Mouse (Mus musculus) MEL (cell line): Measurements from ENCODE around the gene Agfg2. TPM values are rescaled to one million over a fixed set of nuclear protein-coding genes. Genes with fewer than 3 reads are reported as not detected.

Source experiments
- DNase-seq: peaks from one replicate; pipeline ENCODE4 v3.0.0; 2011; ENCODE audit warnings: low read depth, low spot score
- H3K27ac ChIP-seq: 2 replicates; pipeline ENCODE4 v1.5.1; 2012; ENCODE audit warnings: low read depth, mild to moderate bottlenecking, control low read depth, low read length, moderate library complexity; ENCODE audit not compliant: control insufficient read depth
- H3K27me3 ChIP-seq, 2 experiments: fragments of 150-350 bp in 1 of 2; sonication (generic) in 1 of 2; 2 replicates each; pipeline ENCODE4 v1.6.1; 2012; ENCODE audit warnings: low read length in 2 of 2, mild to moderate bottlenecking in 2 of 2, improper control_type of control experiment in 1 of 2, moderate library complexity in 1 of 2; ENCODE audit not compliant: insufficient read depth in 2 of 2, control insufficient read depth in 1 of 2
- H3K36me3 ChIP-seq, 2 experiments: 2 replicates each; pipeline ENCODE4 v1.6.1; 2012 to 2014; ENCODE audit warnings: low read length in 2 of 2, improper control_type of control experiment in 1 of 2, inconsistent platforms in 1 of 2, mild to moderate bottlenecking in 1 of 2; ENCODE audit not compliant: insufficient read depth in 2 of 2, control insufficient read depth in 1 of 2
- H3K4me1 ChIP-seq, 2 experiments: fragments of 150-350 bp in 1 of 2; sonication (generic) in 1 of 2; 2 replicates each; pipeline ENCODE4 v1.6.1; 2012; ENCODE audit warnings: low read length in 2 of 2, improper control_type of control experiment in 1 of 2, mild to moderate bottlenecking in 1 of 2; ENCODE audit not compliant: insufficient read depth in 2 of 2, control insufficient read depth in 1 of 2
- H3K4me3 ChIP-seq, 2 experiments: fragments of 150-350 bp in 1 of 2; sonication (generic) in 1 of 2; 2 replicates each; pipeline ENCODE4 v1.5.1; 2012; ENCODE audit warnings: low read depth in 2 of 2, low read length in 2 of 2, mild to moderate bottlenecking in 2 of 2, moderate library complexity in 2 of 2, control low read depth in 1 of 2, improper control_type of control experiment in 1 of 2; ENCODE audit not compliant: control insufficient read depth in 1 of 2, insufficient read depth in 1 of 2
- H3K79me2 ChIP-seq: 2 replicates; pipeline ENCODE4 v1.6.1; 2012; ENCODE audit warnings: mild to moderate bottlenecking, low read length, moderate library complexity; ENCODE audit not compliant: control insufficient read depth, poor library complexity, insufficient read depth
- H3K9ac ChIP-seq: 2 replicates; pipeline ENCODE4 v1.6.1; 2012; ENCODE audit warnings: low read depth, mild to moderate bottlenecking, control low read depth, low read length, moderate library complexity; ENCODE audit not compliant: control insufficient read depth, poor library complexity, severe bottlenecking
- H3K9me3 ChIP-seq: fragments of 150-350 bp; sonication (generic); replicated peaks from 2 replicates; pipeline ENCODE4 v1.6.1; 2012; ENCODE audit warnings: mild to moderate bottlenecking, low read length, improper control_type of control experiment, moderate library complexity; ENCODE audit not compliant: insufficient read depth
- BHLHE40 ChIP-seq: IDR thresholded peaks from 2 replicates; pipeline ENCODE4 v1.6.1; 2012; ENCODE audit warnings: low read depth, mild to moderate bottlenecking, inconsistent platforms, low read length, improper control_type of control experiment, borderline replicate concordance
- CHD1 ChIP-seq: IDR thresholded peaks from 2 replicates; pipeline ENCODE4 v1.6.1; 2012; ENCODE audit warnings: low read depth, mild to moderate bottlenecking, inconsistent platforms, low read length, improper control_type of control experiment
- CHD2 ChIP-seq: IDR thresholded peaks from 2 replicates; pipeline ENCODE4 v1.6.1; 2011; ENCODE audit warnings: low read length, improper control_type of control experiment
- ELF1 ChIP-seq: IDR thresholded peaks from 2 replicates; pipeline ENCODE4 v1.6.1; 2014; ENCODE audit warnings: low read depth, mild to moderate bottlenecking, inconsistent platforms, low read length, improper control_type of control experiment, moderate library complexity
- EP300 ChIP-seq, 2 experiments: IDR thresholded peaks; 2 replicates each; pipeline ENCODE4 v1.6.1; 2011; ENCODE audit warnings: improper control_type of control experiment in 2 of 2, low read length in 2 of 2, low read depth in 1 of 2, mild to moderate bottlenecking in 1 of 2
- ETS1 ChIP-seq: IDR thresholded peaks from 2 replicates; pipeline ENCODE4 v1.6.1; 2012; ENCODE audit warnings: low read depth, mild to moderate bottlenecking, inconsistent platforms, low read length, improper control_type of control experiment, moderate library complexity
- GABPA ChIP-seq: IDR thresholded peaks from 2 replicates; pipeline ENCODE4 v1.6.1; 2012; ENCODE audit warnings: low read depth, mild to moderate bottlenecking, inconsistent platforms, low read length, improper control_type of control experiment, moderate library complexity
- GATA1 ChIP-seq: IDR thresholded peaks from 2 replicates; pipeline ENCODE4 v1.6.1; 2011; ENCODE audit warnings: low read depth, low read length, improper control_type of control experiment
- HCFC1 ChIP-seq: IDR thresholded peaks from 2 replicates; pipeline ENCODE4 v1.6.1; 2012; ENCODE audit warnings: low read depth, mild to moderate bottlenecking, inconsistent platforms, low read length, improper control_type of control experiment, moderate library complexity
- JUND ChIP-seq: IDR thresholded peaks from 2 replicates; pipeline ENCODE4 v1.6.1; 2011; ENCODE audit warnings: low read depth, mild to moderate bottlenecking, improper control_type of control experiment, low read length
- MAFK ChIP-seq: IDR thresholded peaks from 2 replicates; pipeline ENCODE4 v1.6.1; 2011; ENCODE audit warnings: low read depth, mild to moderate bottlenecking, low read length, improper control_type of control experiment, borderline replicate concordance
- MAZ ChIP-seq: IDR thresholded peaks from 2 replicates; pipeline ENCODE4 v1.6.1; 2012; ENCODE audit warnings: low read depth, mild to moderate bottlenecking, inconsistent platforms, low read length, improper control_type of control experiment
- MXI1 ChIP-seq: IDR thresholded peaks from 2 replicates; pipeline ENCODE4 v1.6.1; 2011; ENCODE audit warnings: mild to moderate bottlenecking, low read depth, low read length, improper control_type of control experiment
- MYB ChIP-seq: IDR thresholded peaks from 2 replicates; pipeline ENCODE4 v1.6.1; 2011; ENCODE audit warnings: mild to moderate bottlenecking, low read depth, low read length, improper control_type of control experiment
- NRF1 ChIP-seq: IDR thresholded peaks from 2 replicates; pipeline ENCODE4 v1.6.1; 2014; ENCODE audit warnings: low read depth, mild to moderate bottlenecking, inconsistent platforms, low read length, improper control_type of control experiment, moderate library complexity; ENCODE audit not compliant: poor library complexity, insufficient read depth, severe bottlenecking
- SIN3A ChIP-seq: IDR thresholded peaks from 2 replicates; pipeline ENCODE4 v1.6.1; 2012; ENCODE audit warnings: low read length, improper control_type of control experiment, inconsistent platforms
- TAL1 ChIP-seq: IDR thresholded peaks from 2 replicates; pipeline ENCODE4 v1.6.1; 2012; ENCODE audit warnings: mild to moderate bottlenecking, inconsistent platforms, low read length, moderate library complexity, mixed read lengths
- UBTF ChIP-seq: IDR thresholded peaks from 2 replicates; pipeline ENCODE4 v1.6.1; 2012; ENCODE audit warnings: low read depth, mild to moderate bottlenecking, inconsistent platforms, low read length, improper control_type of control experiment, moderate library complexity, borderline replicate concordance; ENCODE audit not compliant: insufficient read depth
- USF1 ChIP-seq: IDR thresholded peaks from 2 replicates; pipeline ENCODE4 v1.6.1; 2014; ENCODE audit warnings: low read depth, mild to moderate bottlenecking, inconsistent platforms, low read length, improper control_type of control experiment, moderate library complexity
- USF2 ChIP-seq, 2 experiments: IDR thresholded peaks; 2 replicates each; pipeline ENCODE4 v1.6.1; 2011 to 2012; ENCODE audit warnings: improper control_type of control experiment in 2 of 2, low read length in 2 of 2, borderline replicate concordance in 1 of 2, inconsistent platforms in 1 of 2, low read depth in 1 of 2, mild to moderate bottlenecking in 1 of 2; ENCODE audit not compliant: insufficient read depth in 1 of 2
- ZMIZ1 ChIP-seq: IDR thresholded peaks from 2 replicates; pipeline ENCODE4 v1.6.1; 2012; ENCODE audit warnings: low read depth, mild to moderate bottlenecking, inconsistent platforms, low read length, improper control_type of control experiment, moderate library complexity
- ZNF384 ChIP-seq: IDR thresholded peaks from 2 replicates; pipeline ENCODE4 v1.6.1; 2012; ENCODE audit warnings: low read depth, mild to moderate bottlenecking, inconsistent platforms, low read length, improper control_type of control experiment
- polyA plus RNA-seq, 2 experiments: library from polyadenylated mRNA; stranded (reverse) in 1 of 2; unstranded in 1 of 2; fragments of >175 nt in 1 of 2; fragments of >200 nt in 1 of 2; gene quantifications; 2 replicates each; pipeline versions ENCODE4 v1.2.1 to v1.2.4; 2012; ENCODE audit warnings: low replicate concordance in 2 of 2, low read depth in 1 of 2; ENCODE audit not compliant: insufficient read length in 2 of 2, insufficient read depth in 1 of 2, missing spikeins in 1 of 2
- total RNA-seq: library from RNA; depleted of rRNA; stranded (reverse); fragments of 300-350 nt; gene quantifications from 2 replicates; pipeline ENCODE4 v1.2.3, GENCODE M21; 2012

The Agfg2 gene
- total and polyA plus RNA-seq, 3 experiments: 30.0 to 38.9 TPM; not detected in 1

DNA sequence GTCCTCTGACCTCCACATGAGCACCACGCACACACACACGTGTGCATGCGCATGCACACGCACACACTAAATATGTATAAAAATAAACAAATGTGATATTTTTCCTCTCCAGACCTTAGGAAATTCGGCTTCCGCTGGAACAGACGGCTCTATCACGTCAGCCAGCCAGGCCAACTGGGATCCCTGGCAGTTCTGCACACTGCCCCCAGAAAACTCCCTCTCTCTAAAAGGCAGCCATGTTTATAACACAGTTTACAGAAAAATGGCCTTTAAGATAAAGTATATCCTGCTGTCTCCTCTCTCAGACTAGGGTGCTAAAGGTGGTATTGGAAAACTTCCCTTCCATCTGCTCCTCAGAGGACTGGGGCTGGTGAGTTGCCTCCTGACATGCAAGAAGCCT, 6.7 kb downstream of the Agfg2 start:
- no peaks in the 10 kb centered on the region for H3K9me3 ChIP-seq
- H3K4me3 ChIP-seq: no peak overlapping the region
- H3K4me1 ChIP-seq: peaks cover 8 to 28% of the 10 kb centered on the region in 2 experiments
- TF ChIP-seq ZMIZ1: no peak
- no peak for TF ChIP-seq GATA1
- TF ChIP-seq ZNF384: no peak
- TF ChIP-seq USF1: no peak
- TF ChIP-seq CHD1: no peak
- TF ChIP-seq USF2 (IDR thresholded peaks at IDR 0.05; ENCODE audit: borderline replicate concordance in 1 of 2, insufficient read depth in 1 of 2, low read depth in 1 of 2, low read length in 2 of 2): no peak
- TF ChIP-seq ETS1: no peak
- no peak for TF ChIP-seq SIN3A
- no peak for TF ChIP-seq ELF1
- TF ChIP-seq MAFK: no peak
- no peak for TF ChIP-seq MXI1
- no peak for TF ChIP-seq HCFC1
- no peak for TF ChIP-seq BHLHE40
- no peak for TF ChIP-seq TAL1
- TF ChIP-seq MAZ: no peak
- no peak for TF ChIP-seq NRF1
- TF ChIP-seq MYB: no peak
- TF ChIP-seq JUND: no peak
- DNase-seq: no peak
- peaks cover 2 to 32% of the 10 kb centered on the region in 2 experiments for H3K36me3 ChIP-seq
- H3K79me2 ChIP-seq: peaks cover 54% of the 10 kb centered on the region
- H3K27ac ChIP-seq: no peak overlapping the region
- no peak overlapping the region for H3K9ac ChIP-seq
- H3K27me3 ChIP-seq: no peaks in the 10 kb centered on the region

DNA sequence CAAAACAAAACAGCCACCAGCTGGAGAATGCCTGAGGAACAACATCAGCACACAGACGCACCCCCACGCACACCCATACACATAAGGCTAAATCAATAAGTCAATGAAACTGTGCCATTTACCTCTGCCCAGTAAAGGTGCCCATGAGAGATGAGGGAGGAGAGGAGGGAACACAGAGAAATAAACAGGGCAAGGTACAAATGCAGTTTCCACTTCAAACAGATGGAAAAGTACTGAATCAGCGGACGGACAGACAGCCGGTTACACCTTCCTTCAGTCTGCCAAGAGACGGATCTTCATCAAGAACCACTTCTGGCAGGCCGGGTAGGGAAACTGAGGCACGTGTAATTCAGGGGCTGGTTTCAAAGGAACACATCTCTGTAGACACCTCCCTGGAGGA, 9.7 kb downstream of the Agfg2 start:
- H3K9ac ChIP-seq: no peak overlapping the region
- H3K27ac ChIP-seq: no peak overlapping the region
- peaks cover 10 to 31% of the 10 kb centered on the region in 2 experiments for H3K4me1 ChIP-seq
- no peaks in the 10 kb centered on the region for H3K9me3 ChIP-seq
- no peak for DNase-seq
- no peak overlapping the region for H3K4me3 ChIP-seq
- no peak for TF ChIP-seq USF2 (IDR thresholded peaks at IDR 0.05; ENCODE audit: borderline replicate concordance in 1 of 2, insufficient read depth in 1 of 2, low read depth in 1 of 2, low read length in 2 of 2)
- no peak for TF ChIP-seq CHD2
- TF ChIP-seq CHD1: no peak
- TF ChIP-seq MAZ: no peak
- TF ChIP-seq GABPA: no peak
- TF ChIP-seq EP300 (IDR thresholded peaks at IDR 0.05; ENCODE audit: low read depth in 1 of 2, low read length in 2 of 2): no peak
- no peak for TF ChIP-seq UBTF
- TF ChIP-seq JUND: no peak
- H3K27me3 ChIP-seq: no peaks in the 10 kb centered on the region
- peaks cover 2 to 21% of the 10 kb centered on the region in 2 experiments for H3K36me3 ChIP-seq
- peaks cover 40% of the 10 kb centered on the region for H3K79me2 ChIP-seq
